Mouse (Mus musculus): ENCODE results near the gene Prkar1a.

DNA sequence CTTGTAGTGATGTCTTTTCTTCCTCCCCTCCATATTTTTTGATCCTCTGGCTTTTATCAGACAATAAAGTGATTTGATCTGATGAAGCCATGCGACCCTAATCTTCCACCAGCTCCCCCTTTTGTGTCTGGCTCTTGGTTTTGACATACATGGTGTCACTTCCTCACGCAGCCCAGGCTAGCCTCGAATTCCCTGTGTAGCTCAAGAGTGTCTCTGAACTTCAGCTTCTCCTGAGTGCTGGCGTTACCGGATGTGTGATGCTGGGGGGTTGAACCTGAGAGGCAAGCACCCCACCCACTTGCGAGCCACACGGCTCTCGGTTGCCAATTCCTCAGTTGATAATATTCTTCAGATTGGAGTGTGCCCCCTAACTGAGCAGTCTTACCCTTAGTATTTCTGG is 23.2 kb downstream of the Prkar1a start:
- TF ChIP-seq CTCF (IDR thresholded peaks at IDR 0.05; ENCODE audit: borderline replicate concordance, insufficient read depth, low read depth, low read length) (no peak), POLR2A (IDR thresholded peaks at IDR 0.05; ENCODE audit: borderline replicate concordance, insufficient read depth, low read length) (no peak)

All from cerebellum, adult 2 months (tissue).